Mouse (Mus musculus) urinary bladder, adult 18-20 months (tissue): ENCODE data around the gene Homer1.

ENCODE experiments used
- DNase-seq, 2 experiments: peaks; one replicate each; pipeline ENCODE4 v3.0.0; 2022; ENCODE audit warnings: low spot score in 2 of 2, mixed read lengths in 2 of 2

The Homer1 gene

DNA sequence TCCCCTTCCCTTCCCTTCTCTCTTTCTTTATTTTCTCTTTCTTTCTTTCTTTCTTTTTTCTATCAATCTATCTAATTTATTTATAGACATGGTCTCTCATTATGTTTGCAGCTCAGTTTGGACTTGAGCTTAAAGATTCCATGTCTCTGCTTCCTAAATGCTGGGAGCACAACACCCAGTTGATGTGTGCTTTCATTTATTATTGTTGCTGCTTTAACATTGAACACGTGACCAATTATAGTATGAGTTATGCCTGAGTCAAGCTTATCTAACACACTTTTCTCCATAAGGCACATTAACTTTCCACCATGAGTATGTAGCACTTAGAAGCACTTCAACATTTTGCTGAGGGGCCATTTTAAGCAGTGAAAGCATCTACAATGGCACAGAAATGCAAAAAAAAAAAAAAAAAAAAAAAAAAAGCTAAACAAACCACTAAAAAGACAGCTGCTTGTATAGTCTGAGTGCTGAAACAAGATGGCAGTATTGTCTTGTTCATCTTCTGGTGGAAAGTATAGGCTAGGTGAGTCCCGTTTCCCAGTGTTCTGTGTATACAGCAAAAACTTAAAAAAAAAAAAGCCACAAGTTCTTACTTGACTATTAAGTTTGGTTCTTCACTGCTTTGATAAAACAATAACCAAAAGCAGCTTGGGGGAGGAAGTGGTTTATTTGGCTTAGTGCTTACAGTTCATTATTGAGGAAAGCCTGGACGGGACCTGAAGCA lies 41.3 kb downstream of the Homer1 start:
- DNase-seq: no peak

DNA sequence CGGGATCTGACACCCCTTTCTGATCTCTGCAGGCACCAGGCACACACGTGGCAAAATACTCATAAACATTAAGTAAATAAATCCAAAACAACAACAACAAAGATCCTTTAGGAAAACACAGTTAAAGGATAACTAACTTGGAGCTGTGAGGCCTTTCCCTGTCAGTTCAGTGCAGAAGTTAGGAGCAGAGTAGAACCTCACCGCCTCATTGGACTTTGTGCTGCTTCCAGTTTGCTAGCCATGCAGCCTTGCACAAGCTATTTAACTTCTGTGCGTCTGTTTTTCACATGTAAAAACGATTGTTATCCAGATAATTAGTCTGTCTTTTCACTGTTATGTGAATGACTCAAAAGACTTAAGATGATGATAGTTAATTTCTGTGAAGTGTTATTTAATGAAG lies 43.2 kb downstream of the Homer1 start:
- no peak for DNase-seq

DNA sequence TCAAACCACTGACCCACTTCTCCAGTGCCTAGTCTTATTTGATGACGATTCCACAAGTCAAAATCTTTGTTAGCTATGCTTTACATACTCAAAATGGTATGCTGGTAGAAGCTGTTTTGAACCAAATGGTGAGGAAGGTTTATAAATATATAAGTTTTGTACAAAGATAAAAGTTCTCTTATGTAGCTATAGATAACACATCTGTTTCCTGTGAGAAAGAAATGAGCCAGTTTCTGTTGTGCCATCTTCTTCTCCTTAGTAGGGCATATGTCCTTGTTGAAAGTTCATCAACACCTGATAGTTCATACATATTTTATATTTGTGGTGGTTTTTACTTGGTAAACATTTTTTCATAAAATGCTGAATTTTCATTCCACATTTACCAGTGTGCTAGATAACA lies 45.0 kb downstream of the Homer1 start:
- no peak for DNase-seq

DNA sequence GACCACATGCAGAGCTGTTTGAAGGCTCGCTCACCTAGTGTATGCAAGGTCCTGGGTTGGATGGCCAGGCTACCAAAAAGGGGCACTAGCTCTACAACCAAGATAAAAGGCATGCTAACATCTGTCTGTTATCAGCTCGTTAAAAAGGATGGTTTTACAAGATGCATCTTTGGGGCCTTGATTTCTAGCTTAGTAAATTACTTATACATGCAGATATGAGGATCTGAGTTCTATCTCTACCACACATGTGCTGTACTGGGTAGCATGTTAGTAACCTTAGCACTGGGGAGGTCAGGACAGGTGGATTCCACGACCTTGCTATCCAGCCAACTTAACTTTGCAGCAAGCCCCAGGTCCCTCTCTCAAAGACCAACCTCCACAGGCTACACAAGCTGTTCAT lies 46.4 kb downstream of the Homer1 start:
- DNase-seq: no peak

DNA sequence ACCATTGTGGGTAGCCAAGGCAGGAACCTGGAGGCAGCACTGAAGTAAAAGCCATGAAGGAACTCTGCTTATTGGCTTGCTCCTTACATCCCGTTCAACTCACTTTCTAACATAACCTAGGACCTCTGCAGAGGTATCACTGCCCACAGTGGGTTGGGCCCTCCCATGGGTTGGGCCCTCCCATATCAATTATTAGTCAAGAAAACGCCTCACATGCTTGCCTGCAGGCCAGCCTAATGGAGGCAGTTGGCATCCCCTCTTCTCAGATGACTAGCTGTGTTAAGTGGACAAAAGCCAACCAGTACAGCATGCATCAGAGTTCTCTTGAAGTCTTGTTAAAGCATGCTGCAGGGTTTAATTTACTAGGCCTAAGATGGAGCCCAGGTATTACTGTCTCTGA lies 52.6 kb downstream of the Homer1 start:
- no peak for DNase-seq

DNA sequence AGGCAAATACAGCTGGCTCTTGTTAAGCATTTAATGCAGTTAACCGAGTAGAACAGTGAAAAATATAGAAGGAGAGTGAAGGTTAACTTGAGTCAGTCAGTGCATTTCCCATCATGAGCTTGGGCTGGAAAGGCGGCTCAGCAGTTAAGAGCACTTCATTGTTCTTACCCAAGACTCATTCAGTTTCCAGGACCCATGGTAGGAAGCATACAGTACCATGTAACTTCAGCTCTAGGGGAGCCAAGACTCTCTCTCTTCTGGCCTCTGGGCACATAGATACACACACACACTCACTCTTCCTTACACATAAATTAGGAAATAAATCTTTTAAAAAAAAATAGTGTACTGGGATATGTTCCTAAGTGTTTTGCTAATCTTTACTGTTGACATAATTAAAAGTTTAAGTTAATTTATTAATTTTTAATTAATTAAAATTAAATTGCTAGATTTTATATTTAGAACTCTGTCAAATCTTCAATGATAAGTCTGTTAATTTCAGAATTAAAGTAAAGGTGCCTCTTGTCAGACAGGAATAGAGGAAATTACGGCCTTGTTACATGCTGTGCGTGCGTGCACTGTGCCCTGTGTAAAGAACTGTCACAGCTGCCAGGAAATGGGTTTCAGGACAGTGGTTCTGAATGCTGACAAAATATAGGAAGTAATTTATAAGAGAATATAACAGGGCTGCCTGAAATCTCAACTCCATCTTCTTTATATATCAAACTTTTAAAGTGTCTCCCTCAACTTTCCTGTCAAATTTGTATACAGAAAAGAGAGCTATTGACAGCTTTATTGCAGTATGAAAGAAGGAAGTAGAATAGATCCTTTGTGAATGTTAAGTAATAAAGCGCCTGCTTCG lies 55.2 kb downstream of the Homer1 start:
- DNase-seq: no peak

DNA sequence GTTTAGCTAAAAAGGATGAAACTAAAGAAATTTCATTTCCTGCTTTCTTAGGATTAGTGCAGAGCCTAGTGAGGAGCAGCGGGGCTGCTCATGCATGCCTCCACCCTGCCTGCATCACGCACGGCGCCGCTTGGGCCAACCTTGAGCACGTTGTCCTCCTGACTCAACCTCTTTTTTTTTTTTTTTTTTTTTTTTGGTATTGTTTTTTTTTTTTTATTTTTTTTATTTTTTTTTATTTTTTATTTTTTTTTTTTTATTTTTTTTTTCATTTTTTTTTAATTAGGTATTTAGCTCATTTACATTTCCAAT lies 55.8 kb downstream of the Homer1 start:
- DNase-seq: no peak

DNA sequence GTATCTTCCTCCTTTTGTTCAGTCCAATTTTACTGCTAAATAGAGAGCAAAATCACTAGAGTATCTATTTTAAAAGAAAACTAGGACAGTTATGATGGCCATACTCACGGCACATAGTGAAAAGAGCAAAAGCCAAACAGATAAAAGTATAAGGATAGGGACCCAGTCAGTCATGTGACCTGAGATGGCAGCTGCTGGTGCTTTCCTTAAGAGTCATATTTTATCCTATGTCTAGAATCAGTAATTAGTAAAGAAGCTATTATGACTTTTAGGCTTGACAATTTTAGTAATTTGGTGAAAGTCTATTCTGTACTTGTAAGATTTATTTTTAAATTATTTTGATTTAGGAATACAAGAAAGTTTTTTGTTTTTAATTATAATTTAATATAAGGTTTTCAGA lies 59.1 kb downstream of the Homer1 start:
- no peak for DNase-seq

DNA sequence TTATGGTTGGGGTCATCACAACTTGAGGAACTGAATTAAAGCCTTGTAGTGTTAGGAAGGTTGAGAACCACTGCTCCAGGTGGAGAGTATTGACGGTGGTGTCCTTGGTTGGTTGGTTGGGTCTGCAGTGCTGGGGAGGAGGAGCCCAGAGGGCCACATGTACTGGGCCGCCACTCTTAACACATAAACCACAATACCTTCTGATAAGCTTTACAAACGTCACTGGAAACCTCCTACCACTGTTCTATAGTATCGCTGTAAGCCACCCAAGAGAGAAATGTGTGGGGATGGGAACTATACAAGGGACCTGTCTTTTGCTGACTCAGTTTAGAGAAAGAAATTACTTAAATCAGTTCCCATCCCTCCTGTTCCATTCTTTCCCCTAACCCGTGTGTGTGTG lies 68.1 kb downstream of the Homer1 start:
- no peak for DNase-seq

DNA sequence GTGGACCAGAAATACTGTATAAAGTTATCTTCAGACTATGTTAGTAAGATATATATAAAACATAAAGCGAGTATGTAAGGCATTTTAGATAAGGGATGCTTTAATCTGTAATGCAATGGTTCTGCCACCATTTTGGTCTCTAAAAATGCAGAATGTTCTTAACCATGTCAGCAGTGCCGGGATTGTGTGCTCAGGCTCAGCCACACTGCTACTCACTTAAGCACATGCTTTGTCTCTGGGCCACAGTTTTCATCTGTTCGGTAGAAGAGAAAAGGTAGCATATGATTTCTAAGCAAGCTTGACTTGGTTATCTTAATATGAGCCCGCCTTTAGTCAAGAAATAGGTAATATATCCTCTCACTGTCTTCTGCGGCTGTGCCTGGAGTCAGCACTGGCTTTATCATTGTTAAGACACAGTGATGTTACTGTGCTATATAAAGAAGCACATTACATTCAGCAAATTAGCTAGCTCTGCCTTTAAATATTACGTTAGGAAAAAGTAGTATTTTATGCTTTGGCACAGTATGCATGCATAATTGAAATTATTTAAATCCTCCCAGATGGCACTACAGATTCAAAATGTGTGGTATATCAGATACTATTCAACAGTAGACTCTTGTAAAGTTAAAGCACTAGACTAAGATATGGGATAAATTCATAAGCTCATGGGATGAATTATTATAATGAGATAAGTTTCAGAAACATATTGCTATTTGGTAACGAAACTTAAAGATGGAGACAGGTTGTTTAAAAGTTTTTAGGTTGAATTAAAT lies 69.6 kb downstream of the Homer1 start:
- no peak for DNase-seq

DNA sequence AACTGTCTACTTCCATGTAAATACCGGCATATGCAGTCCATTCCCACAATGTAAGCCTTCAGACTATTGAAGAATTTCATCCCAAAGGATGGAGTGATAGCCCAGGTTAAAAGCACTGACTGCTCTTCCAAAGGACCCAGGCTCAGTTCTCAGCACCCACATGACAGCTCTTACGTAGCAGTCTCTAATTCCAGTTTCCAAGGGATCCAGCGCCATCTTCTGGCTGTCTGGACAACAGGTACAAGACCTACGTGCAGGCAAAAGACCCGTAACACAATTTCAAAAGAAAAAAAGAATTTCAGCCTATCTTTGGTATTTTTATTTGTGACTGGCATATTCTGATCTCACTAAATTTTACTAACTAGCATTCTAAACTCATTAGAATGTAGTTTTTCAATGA lies 75.0 kb downstream of the Homer1 start:
- no peak for DNase-seq

DNA sequence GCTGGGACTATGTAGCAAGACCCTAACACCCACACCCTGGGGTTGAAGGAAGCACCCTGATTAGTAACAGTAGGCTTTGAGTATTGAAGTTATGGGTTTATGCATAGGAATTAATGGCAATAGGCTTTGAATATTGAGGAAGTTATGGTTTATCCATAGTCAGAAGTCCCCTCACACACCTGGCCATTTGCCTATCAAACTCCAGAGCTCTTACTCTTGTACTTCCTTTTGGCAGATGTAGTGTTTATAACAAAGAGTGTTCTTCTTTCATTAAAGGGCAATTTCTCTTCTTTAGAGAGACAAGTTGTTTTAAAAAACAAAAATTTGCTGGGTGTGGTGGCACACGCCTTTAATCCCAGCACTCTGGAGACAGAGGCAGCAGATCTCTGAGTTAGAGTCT lies 79.1 kb downstream of the Homer1 start:
- DNase-seq: no peak

DNA sequence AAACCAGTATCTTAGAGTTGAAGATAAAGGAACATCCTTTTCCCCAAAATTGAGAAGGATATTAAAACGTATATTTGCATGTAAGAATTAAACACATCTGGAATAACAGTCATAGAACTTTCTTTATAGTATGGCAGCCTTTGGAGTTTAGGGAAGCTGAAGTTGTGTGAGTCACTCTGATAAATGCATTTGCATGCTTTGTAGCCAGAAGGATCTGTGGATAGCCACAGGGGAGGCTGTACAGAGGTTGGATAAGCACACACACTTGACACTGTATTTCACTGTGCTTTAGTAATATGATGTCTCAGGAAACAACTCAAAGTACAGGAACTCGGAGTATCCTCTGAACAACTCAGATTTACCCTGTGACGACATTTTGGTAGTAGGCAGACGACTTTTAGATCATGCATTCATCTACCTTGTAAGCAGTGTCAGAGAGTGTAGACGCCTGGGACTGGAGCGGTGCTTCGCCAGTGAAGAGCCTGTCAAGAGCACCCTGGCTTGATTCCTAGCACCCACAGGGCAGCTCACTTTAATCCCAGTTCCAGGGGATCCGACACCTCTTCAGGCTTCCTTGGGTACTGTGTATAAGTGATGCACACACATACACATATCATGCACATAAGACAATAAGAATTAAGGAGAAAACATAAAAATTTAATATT lies 81.1 kb downstream of the Homer1 start:
- DNase-seq: no peak

DNA sequence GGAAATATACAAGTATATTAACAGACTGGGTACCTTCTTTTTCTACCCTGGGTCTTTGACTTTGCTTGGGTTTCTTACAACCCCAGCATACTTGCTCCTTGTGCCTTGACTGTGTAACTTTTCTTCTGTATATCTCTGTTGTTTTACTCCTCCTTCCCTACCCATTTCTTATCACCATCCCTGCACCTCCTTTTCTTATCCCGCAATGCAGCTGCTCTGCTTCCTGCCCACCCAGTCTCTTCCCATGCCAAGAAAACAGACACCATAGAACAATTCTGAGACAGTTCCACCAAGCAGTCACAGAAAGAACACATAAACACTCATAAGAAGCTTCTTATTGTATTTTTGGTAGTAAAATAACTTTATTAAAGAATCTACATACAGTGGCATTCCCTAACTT lies 81.9 kb downstream of the Homer1 start:
- DNase-seq: no peak

DNA sequence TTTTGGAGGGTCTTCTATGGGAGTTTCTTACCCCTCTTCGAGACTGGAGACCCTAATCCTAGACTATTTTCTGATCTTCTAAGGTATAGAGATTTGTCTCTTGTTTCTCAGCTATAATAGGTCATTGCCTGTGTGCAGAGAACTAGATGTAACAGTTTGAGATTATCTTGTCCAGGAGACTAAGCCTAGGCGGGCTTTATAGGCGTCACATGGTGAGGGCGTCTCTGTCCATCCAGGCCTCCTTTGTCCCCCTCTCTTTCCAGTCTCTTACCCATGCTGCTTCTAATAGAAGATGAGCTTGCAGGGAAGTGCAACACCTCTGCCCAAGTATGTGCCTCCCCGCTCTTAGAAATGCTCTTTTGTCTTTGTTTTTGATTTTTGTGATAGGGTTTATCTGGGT lies 83.7 kb downstream of the Homer1 start:
- DNase-seq: no peak

DNA sequence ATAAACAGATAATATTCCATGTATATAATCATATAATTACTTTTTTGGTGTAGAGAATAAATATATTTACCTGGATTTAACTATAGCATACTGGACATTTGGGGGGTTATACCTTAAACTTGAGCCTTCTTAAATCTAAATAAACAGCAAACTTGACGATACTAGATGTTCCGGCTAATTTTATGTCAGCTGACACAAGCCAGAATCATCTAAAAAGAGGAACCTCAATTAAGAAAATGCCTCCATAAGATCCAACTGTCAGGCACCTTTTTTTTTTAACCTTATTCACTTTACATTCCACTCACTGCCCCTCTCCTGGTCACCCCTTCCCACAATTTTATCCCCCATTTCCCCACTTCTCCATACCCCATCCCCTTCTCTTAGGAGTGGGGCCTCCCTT lies 84.2 kb downstream of the Homer1 start:
- DNase-seq: no peak

DNA sequence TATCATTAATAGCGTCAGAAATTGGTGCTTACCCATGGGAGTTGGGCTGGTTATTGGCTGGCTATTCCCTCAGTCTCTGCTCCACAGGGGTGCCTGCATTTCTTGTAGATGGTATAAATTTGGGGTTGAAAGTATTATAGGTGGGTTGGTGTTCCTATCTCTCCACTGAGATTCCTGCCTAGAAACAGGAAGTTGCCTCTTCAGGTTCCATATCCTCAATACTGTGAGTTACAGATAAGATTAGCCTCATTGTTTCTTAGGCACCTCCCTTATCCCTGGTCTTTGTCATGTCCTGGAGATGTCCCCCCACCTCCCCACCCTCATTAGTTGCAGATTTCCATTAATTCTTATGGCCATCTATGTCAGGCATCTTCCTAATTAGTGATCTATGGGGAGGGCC lies 85.0 kb downstream of the Homer1 start:
- no peak for DNase-seq

DNA sequence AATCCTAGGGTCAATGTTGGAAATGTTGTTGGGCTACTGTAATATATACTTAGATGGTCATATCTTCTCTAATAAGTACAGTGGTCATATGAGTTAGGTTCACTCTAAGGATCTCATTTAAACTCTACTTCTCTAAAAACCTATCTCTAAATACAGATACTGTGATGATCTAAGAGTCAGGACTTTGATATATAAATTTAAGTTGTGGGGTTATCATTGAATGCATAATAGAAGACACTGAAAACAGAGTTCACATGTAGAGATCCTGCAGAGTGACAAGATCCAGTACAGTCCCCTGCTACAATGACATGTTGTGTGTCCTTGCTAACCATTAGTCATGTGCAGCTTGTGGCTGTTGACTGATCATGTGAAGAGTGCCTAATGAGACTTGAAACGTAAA lies 85.7 kb downstream of the Homer1 start:
- no peak for DNase-seq

DNA sequence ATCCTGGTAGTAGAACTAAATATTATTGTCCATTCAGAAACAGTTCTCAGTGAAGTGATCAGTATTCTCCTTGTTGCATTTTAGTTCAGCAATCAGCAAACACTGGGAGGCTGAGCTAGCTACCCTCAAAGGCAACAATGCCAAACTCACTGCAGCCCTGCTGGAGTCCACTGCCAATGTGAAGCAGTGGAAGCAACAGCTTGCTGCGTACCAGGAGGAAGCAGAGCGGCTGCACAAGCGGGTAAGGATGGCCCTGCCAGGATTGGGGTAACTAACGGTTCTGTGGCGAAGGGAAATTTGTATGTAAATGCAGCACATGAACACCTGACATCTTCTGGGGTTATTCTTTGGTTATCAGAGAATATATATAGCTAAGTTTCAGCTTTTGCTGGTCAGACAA lies 88.0 kb downstream of the Homer1 start:
- no peak for DNase-seq

DNA sequence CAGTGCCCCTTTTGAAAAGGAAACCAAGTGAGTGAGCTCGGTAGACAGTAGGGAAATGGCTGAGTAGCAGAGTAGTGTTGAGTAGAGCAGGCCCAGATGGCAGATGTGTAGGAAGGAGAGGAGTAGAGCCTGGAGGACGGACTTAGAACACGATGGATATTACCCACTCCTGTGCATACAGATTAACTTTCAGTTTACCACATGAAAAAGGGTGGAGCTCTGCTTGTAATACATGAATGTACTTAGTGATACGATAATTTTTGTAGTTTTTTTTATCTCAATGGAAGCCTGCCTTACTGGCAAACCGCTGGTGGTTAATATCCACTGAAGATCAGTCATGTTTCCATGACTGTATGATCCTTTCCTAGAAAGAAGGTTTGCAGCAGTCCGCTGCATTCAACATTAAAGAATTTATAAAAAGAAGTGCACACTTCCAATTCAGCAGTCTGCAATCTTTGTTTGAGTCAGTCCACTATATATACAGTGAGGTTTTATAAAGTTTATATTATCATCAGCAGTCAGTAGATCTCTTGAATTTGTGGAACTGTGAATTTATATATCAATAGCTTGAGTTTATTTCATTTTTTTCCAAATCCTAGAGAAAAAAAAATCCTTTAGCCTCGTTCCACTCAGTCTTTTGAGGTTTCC lies 89.3 kb downstream of the Homer1 start:
- no peak for DNase-seq

DNA sequence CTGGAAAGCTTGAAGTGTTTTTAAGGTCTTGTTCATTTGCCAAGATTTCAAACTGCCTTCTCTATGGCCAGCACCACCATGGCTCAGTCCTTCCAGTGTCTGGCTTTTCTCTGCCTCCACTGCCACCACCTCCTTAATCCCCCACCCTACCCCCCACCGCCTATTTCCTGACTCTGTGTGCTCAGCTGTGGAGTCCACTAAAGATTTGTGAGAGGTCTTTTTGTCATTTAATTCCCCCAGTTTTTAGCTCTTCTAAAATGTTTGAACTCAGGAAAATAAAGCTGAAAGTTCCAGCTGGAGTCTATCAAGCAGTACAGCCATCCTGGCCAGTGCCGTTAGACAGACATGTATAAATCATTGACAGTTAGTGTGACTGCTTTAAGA lies 89.8 kb downstream of the Homer1 start:
- no peak for DNase-seq

DNA sequence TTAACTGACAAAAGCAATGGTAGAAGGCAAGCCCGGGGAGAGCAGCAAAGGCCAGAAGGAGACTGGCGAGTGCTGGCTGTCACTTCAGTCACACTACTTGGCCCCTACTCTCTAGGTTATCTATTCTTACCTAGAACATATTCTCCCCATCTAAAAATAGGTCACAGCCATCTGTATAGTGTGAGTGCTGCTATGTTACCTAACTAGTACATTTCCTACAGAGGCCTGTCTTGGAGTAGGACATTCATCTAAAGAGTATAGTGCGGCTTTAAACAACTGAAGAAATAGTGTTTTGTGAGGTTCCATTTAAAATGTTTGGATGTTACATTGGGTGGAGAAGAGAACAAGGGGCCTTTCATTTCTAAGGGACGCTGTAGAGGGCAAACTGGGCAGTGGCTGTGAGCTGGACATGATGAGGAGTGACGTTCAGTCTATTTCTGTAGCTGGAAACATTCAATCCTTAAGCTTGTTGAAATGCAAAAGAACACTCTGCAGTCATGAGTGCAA lies 100.3 kb downstream of the Homer1 start:
- no peak for DNase-seq
